Mouse (Mus musculus) right cerebral cortex, postnatal 4 days (tissue): Measurements from ENCODE around the gene Idh2.

ENCODE experiments used
- DNase-seq: peaks from one replicate; pipeline ENCODE4 v3.0.0-alpha.2; 2022

Gene Idh2

DNA sequence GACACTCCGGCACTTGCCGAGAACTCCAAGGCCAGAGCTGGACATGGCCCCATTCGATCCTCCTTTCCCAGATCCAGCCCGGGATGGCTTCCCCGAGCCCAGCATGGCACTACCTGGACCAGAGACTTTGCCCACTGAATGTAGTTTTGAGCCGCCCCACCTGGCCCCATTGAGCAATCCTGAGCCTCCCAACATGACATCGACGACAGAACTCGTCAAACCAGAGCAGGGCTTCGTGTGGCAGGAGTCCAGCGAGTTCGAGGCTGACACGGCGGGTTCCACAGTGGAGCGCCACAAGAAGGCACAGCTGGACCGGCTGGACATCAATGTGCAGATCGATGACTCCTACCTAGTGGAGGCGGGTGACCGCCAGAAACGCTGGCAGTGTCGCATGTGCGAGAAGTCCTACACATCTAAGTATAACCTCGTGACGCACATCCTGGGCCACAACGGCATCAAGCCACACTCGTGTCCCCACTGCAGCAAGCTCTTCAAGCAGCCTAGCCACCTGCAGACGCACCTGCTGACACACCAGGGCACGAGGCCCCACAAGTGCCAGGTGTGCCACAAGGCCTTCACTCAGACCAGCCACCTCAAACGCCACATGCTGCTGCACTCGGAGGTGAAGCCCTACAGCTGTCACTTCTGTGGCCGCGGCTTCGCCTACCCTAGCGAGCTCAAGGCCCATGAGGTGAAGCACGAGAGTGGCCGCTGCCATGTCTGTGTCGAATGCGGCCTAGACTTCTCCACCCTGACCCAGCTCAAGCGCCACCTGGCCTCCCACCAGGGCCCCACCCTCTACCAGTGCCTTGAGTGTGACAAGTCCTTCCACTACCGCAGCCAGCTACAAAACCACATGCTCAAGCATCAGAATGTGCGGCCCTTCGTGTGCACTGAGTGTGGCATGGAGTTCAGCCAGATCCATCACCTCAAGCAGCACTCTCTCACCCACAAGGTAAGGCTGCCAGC, 33.3 kb downstream of the Idh2 start:
- DNase-seq: no peak

- peak; percentile 47 for DNase-seq
Measured at GRCm38 (mm10) chr7:80078792-80079301, 36.3 kb downstream of the Idh2 start.

DNA sequence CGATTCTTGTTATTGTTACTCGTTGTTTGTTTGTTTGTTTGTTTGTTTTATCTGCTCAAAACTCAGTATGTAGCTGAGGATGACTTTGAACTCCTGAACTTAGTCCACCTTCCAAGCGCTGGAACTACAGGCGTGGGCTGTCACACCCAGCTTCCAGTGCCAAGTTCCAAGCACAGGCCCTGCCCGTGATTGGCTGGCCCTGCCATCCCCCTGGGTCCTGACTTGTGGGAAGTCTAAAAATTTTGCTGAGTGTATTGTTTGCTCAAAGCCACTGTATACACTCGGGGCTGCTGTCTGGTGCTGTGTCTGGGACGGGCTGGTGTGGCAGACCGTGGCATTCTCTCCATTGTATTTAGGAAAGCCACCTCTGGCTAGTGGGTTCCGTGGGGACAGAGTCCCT, 37.4 kb downstream of the Idh2 start:
- no peak for DNase-seq

DNA sequence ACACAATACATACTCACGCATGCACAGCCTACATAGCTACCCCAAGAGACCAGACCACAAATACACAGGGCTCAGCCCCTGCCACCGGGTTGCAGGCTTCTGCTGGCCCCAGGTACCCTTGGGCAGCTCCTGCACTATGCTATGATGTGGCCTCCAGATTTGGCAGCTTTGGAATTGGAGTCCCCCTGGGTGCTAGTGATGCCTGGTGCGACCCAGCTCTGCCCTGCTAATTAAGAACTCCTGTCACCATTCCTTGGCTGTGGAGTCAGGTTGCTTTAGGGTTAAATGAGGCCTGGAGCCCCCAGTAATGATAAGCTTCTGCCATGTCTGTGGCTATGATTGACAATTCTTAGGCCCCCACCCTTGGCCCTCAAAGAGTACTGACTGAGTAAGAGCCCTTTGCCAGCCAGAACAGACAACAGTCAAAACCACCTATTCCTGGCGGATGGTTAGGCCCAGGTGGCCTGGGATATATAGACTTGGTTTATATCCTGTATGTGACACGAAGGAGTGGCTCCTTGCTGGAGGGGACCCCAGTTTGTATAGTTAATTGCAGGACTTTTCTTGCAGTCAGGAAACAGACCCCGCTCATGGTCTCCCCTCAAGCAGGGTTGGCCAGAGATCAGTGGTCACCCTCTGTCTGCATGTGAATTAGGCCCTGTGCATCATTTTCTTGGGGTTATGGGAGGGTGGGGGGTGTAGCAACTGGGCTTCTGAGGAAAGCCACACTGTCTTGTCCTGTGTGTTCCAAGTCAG, 38.1 kb downstream of the Idh2 start:
- no peak for DNase-seq

- DNase-seq: no peak
Measured at GRCm38 (mm10) chr7:80075946-80076583, 39.1 kb downstream of the Idh2 start.

GRCm38 (mm10) chr7:80074921-80075441, 40.2 kb downstream of the Idh2 start:
- no peak for DNase-seq

DNA sequence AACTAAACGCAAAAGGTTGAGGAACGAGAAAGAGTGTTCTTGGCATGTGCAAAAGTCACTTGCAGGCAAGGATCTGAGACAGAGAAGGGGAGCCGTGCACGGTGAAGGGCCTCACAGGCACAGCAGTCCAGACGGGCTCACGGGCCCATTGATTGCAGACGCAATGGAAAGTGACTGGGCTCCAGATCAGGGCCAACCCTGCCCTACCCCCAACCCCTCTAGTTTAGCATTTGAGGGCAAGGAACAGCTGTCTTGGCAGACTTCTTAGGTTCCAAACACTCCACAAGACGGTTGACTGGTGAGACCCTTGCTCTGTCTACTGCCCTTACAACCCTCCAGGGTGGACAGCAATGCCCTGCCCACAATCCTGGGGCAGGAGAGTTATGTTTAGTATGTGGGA, 41.7 kb downstream of the Idh2 start:
- DNase-seq: no peak

- DNase-seq: no peak
Measured at GRCm38 (mm10) chr7:80072297-80072696, 42.9 kb downstream of the Idh2 start.

DNA sequence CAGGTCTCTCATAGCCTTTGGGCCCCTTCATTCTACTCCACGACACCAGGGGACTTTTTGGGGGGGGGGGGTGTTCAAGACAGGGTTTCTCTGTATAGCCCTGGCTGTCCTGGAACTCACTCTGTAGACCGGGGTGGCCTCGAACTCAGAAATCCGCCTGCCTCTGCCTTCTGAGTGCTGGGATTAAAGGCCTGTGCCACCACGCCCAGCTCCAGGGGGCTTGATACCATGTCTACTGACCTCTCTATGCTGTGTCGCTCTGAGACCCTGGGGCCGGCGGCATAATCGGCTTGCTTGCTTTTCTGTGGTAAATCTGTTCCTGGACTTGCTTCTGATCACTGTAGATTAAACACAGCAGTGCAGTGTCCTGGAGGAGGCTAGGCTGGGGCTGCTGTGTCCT, 44.0 kb downstream of the Idh2 start:
- no peak for DNase-seq

DNA sequence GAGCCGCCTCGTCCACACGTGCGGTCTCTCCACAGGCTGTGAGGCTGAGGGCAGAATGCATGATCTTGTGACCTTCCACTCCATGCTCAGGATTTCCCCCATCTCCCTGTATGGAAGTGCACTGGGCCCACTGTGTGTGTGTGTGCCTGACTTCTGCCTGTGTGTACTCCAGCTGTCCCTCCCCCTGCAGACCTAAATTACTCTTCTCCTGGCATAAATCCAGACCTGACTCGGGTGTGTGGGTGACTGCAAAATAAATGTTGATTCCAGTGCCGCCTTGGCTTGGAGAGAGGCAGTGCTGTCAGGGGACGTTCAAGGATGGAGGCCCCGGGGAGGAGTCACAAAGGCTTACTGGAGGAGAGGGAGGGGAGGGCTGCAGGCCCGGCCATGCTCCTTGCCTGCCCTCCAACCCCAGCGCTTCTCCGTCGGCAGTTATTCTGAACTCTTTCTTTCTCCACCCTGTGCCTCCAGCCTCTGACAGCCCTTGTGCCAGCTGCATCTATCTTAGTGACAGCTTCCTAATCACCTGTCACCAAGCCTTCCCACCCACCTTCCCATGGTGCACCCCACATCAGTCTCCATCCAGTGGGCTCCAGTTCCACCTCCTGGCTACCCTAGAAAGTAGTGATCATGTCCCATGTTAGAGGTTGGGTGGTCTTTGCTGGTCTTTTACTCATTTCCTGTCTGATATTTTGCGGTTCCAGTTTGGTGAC, 45.4 kb downstream of the Idh2 start:
- DNase-seq: no peak

DNA sequence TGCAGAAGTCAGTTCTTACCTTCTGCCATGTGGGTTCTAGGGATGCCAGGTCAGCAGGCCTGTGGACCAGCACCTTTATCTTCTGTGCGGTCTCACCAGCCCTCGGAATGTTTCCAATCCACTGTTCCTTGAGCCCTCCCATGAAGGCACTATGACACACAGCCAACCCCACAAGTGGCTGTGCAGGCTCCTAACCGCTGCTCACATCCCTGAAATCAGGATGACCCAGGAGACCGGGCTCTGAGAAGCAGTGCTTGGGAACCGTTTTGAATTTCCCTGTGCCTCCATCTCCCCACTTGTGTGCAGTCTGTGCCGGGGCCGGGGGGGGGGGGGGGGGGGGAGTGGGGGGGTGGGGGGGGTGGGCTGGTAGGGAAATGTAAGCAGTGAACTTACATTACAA, 46.9 kb downstream of the Idh2 start:
- no peak for DNase-seq

GRCm38 (mm10) chr7:80066675-80067455, 48.3 kb downstream of the Idh2 start:
- DNase-seq: no peak

DNA sequence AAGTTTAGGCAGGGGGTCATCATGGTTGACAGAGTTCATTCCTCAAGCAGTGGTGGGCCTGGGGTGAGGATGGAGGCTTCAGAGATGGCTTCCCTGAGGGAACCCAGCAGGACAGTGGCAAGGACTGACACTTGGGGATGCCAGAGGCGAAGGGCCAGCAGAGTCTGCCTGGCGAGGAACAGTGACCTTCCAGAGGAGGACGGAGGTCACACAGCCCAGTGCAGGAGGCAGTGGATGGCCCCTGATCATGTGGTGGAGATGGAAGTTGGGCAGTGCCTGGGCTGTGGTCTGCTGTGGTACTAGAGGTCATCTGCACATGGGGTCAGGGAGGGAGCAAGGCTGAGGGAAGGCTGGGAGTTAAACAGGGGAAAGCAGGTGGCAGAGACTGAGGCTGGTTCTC, 49.9 kb downstream of the Idh2 start:
- DNase-seq: no peak

DNA sequence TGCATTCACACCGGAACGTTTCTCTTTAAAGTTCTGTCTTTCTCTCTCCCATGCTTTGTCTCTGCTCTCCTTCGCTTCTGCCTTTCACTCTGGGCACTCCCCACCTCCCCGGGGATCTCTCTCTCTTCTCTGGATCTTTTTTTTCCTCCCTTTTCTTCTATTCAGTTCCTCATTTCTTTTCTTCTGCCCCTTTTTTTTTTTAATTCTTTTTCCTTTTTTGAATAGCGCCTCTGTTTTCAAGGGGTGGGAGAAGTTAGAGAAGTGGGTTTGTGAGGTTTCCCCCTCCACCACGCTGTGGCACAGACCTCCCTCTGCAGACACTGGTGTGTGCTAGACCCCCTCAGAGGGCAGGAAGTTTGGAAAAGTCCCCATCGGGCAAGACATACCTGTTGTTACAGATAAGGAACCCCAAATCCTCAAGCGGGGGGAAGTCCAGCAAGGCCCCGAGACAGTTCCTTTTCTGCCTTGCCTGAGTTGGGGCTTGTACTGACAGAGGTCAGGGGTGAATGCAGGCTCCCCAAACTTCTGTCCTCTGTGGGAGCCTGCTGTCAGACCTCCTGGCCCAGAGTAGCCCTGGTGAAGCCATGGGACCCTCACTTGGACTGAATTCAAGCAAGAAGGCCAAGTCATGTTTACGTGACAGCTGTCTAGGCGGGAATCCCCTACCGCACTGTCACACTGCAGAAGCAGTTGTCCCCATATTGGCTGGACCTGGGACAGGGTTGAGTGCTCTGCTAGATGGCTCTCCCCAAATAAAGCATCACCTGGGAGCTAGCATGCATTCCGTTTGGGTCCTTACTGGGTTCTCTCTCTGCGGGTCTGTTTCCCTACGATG, 51.1 kb downstream of the Idh2 start:
- DNase-seq: no peak

DNA sequence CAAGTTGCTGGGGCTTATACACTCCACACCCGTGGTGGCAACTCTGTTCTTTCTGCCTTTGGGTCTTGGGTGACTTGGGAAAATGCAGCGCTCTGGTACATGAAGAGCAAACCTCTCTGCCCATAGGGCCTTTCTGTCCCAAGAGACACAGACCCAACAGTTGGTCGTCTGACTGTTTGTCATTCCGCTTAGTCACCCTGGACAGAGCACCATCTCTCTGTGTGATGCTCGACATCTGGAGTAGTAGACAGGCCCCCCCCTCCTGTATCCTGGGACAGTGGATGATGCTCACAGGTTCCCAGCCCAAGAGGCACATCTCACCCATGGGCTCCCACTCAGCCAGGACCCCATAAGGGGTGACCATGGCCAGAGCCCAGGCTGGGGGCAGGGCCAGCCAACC, 51.9 kb downstream of the Idh2 start:
- DNase-seq: no peak

DNA sequence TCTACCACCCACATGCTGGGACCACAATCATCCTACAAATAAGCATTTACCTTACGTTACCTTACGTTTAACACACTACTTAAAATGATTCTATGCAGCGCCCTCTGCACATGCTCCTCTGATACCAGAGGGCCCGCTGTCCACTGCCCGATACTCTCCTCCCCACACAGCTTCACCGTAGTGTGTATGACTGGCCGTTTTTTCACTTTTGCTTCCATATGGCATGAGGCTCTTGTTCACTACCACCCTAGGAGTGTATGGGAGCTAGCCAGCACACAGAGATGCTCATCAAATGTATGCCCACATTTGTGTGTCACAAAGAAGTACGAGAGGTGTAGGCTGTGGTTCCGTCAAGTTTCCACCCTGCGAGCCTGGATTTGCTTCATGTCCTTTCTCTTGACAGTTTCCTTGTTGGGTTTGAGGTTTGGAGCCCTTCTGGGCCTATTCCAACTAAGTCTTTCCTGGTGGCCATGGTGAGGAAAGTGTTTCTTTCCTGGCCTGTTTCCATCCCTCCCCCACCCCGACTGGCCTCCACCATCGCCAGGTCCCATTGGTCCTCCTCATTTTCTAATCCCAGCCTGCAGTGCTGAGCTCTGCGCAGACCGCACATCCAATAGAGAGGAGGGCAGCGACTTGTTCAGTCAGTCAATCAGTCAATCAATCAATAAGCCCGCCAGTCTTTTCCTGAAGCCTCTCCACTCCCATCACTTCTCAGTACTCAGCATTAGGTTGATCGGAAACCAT, 52.9 kb downstream of the Idh2 start:
- DNase-seq: no peak

DNA sequence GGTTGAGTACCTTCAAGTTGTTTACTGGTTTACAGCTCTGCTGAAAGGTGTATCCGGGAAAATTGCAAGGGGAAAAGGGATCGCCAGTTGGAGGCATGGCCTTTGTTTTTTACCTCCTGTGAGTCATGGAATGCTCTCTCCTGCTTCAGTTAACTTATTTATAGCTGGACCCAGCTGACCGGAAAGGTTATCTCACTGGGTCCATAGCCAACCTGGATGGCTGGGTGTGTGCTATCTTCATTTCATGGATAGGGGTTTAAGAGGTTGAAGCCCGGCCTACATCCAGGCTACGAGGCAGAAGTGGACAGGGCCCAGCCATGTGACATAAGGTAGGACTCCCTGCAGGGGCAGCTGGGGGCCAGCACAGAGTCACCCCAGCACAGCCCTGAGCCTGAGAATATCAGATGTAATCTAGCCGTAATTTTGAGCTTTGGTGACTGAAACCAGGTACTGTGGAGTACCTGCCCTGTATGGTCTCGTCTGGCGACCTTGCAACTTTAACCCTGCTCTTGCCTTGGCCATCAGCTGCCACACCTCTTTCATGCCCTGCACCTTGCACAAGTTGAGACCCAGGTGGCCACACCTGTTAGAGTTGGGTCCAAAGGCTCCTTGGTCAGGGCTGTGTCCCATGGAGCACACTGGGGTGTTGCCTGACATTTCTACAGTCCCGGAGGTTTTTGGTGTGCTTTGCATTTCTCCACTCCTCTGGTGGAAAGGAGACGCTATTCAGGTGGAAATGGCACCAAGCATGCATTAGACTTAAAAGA, 55.0 kb downstream of the Idh2 start:
- DNase-seq: no peak

- no peak for DNase-seq
Measured at GRCm38 (mm10) chr7:80059064-80059838, 55.9 kb downstream of the Idh2 start.
